In the genomic region with DNA sequence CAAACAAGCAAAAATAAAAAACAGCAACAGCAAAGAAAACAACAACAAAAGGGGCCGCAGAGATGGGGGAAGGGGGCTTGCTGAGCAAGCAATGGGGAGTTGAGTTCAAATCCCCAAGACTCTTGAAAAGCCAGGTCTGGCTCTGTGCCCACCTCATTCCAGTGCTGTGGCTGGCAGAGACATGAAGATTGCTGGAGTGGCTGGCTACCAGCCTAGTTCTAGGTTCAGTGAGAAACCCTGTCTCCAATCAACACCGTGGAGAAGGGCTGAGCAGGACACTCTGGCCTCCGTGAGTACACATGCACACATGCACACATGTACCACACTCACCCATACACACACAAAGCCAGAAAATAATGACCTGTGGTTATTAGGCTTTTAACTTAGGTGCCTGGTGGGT, we compare ENCODE assay signal across 7 mouse cellular contexts. TPM values are rescaled to one million over a fixed set of nuclear protein-coding genes. Genes with fewer than 3 reads are reported as not detected.
A peak's percentile ranks its signal among the peaks of the same experiment; 100 is the strongest.
DNase-seq lines count a peak whose midpoint lies in the region; ATAC-seq and TF ChIP-seq lines count a peak whose summit lies in the region.

No protein-coding gene starts in this region.

- peak overlapping the region; percentile 79 for H3K4me2 ChIP-seq in heart, embryonic 15.5 days
- peak overlapping the region; percentile 87 for H3K4me2 ChIP-seq in liver, postnatal 0 days (ENCODE audit: low read depth, low read length)

- peak overlapping the region; percentile 11; the same call in 1 of the 2 replicates for H3K4me3 ChIP-seq in bone marrow macrophage, adult 2 months (ENCODE audit: insufficient read depth, low read length)
- H3K4me3 ChIP-seq in heart, embryonic 15.5 days = peak overlapping the region; percentile 81
- H3K4me3 ChIP-seq in liver, postnatal 0 days (ENCODE audit: low read depth, low read length) = peak overlapping the region; percentile 93

- no peak; the same call in 1 of the 2 replicates for TF ChIP-seq EP300 in liver, postnatal 0 days (IDR thresholded peaks at IDR 0.05; ENCODE audit: low read depth)

- H3K36me3 ChIP-seq in heart, embryonic 15.5 days = no peaks in the 10 kb centered on the region
- H3K36me3 ChIP-seq in liver, postnatal 0 days (replicated peaks; ENCODE audit: insufficient read depth, low read length) = peaks cover 5% of the 10 kb centered on the region; the same call in 1 of the 2 replicates

- no peak overlapping the region for H3K27ac ChIP-seq in bone marrow macrophage, adult 2 months (ENCODE audit: insufficient read depth, low read depth, low read length)
- H3K27ac ChIP-seq in heart, embryonic 15.5 days = peak overlapping the region; percentile 98
- H3K27ac ChIP-seq in liver, postnatal 0 days (ENCODE audit: low read depth) = peak overlapping the region; percentile 99

- no peak for TF ChIP-seq POLR2A in bone marrow macrophage, adult 2 months (IDR thresholded peaks at IDR 0.05; ENCODE audit: borderline replicate concordance, low read depth, low read length)

- peaks cover 13% of the 10 kb centered on the region for H3K4me1 ChIP-seq in bone marrow macrophage, adult 2 months (ENCODE audit: control insufficient read depth, insufficient read depth, low read length)
- peaks cover 25% of the 10 kb centered on the region for H3K4me1 ChIP-seq in heart, embryonic 15.5 days (replicated peaks)
- H3K4me1 ChIP-seq in liver, postnatal 0 days (ENCODE audit: insufficient read depth) = peaks cover 28% of the 10 kb centered on the region

- peak; percentile 45 for DNase-seq in left cerebral cortex, postnatal 4 days
- DNase-seq in left cerebral cortex, adult 8-10 months (ENCODE audit: low spot score in 2 of 2) = no peak
- peak; percentile 45 for DNase-seq in liver, postnatal 0 days
- DNase-seq in frontal cortex, adult 2 months (ENCODE audit: extremely low spot score in 1 of 2, low spot score in 1 of 2) = no peak
- no peak for DNase-seq in layer of hippocampus, adult 9-11 months

- 0 out of 2 replicates have a peak, but pooled peaks cover 3% of the 10 kb centered on the region for H3K9me3 ChIP-seq in heart, embryonic 15.5 days (replicated peaks)
- H3K9me3 ChIP-seq in liver, postnatal 0 days (ENCODE audit: low read length) = 0 out of 2 replicates have a peak, but pooled peaks cover 4% of the 10 kb centered on the region

- 41% methylated on average over 3 of the region's 3 CpGs for WGBS in heart, embryonic 15.5 days
- WGBS in liver, postnatal 0 days (ENCODE audit: insufficient replicate concordance) = 39% methylated on average over 3 of the region's 3 CpGs

- ATAC-seq in heart, embryonic 15.5 days (replicated peaks; ENCODE audit: insufficient number of reproducible peaks, insufficient read depth, low FRiP score, low read depth) = no peak
- no peak for ATAC-seq in liver, postnatal 0 days

- no peaks in the 10 kb centered on the region for H3K27me3 ChIP-seq in heart, embryonic 15.5 days
- no peaks in the 10 kb centered on the region for H3K27me3 ChIP-seq in liver, postnatal 0 days (ENCODE audit: insufficient read depth, low read length)

- intact Hi-C loops in left cerebral cortex, postnatal 4 days (cut with DNase I) = loop anchor here (5.0 kb wide), 1 partner anchor 51 kb away; no protein-coding TSS in a partner anchor

- no peak overlapping the region for H3K9ac ChIP-seq in heart, embryonic 15.5 days
- peak overlapping the region; percentile 99; the same call in 1 of the 2 replicates for H3K9ac ChIP-seq in liver, postnatal 0 days (replicated peaks)

- no peak for TF ChIP-seq CTCF in bone marrow macrophage, adult 2 months (IDR thresholded peaks at IDR 0.05; ENCODE audit: low read depth, low read length)
- TF ChIP-seq CTCF in liver, postnatal 0 days (IDR thresholded peaks at IDR 0.05; ENCODE audit: low read depth) = no peak

RNA-seq across cellular contexts. Expression of gene Irf2, which starts 1.6 kb away (rescaled TPM):
- total RNA-seq in left cerebral cortex, postnatal 4 days (2021) = 10 to 100 TPM; 23.1 to 26.0 TPM
- 10 to 100 TPM; 56.2 to 72.4 (median 57.3) TPM for total RNA-seq in left cerebral cortex, adult 8-10 months (2022)
- polyA plus RNA-seq in bone marrow macrophage, adult 2 months (2012; ENCODE audit: insufficient read depth, insufficient read length, missing spikeins) = 107 and 110 TPM in 2 replicates
- 18.9 and 19.9 TPM in 2 replicates for polyA plus RNA-seq in heart, embryonic 15.5 days (2015; fragmentation: Nextera tagmentation; extraction: Ambion mirVana)
- 23.1 and 24.3 TPM in 2 replicates for polyA plus RNA-seq in liver, postnatal 0 days (2015; fragmentation: Nextera tagmentation; extraction: Ambion mirVana)
- 27.9 and 28.1 TPM in 2 replicates for polyA plus RNA-seq in frontal cortex, adult 2 months (2012; rRNA removed)

Comparison
In these comparisons a context has a peak if more than half of its experiments do, and no peak if none do; other contexts are left out.
1. DNase-seq: peak in left cerebral cortex, postnatal 4 days (single experiment) and liver, postnatal 0 days (single experiment); none in left cerebral cortex, adult 8-10 months (0 of 2), frontal cortex, adult 2 months (0 of 2) and layer of hippocampus, adult 9-11 months (single experiment).
2. H3K4me3 ChIP-seq: peak in every context shown above with its lines; median percentile 93 in liver, postnatal 0 days; 81 in heart, embryonic 15.5 days; 11 in bone marrow macrophage, adult 2 months.